Mouse (Mus musculus) layer of hippocampus, adult 6 months (tissue): Measurements from ENCODE around the gene Gm20671. TPM values are rescaled to one million over a fixed set of nuclear protein-coding genes. Genes with fewer than 3 reads are reported as not detected.

Experiments used
- long read RNA-seq, 2 experiments: library from polyadenylated mRNA; unstranded; transcript quantifications; one replicate each; pipeline ENCODE4 v2.0.0; 2019 to 2020
- polyA plus RNA-seq: library from polyadenylated mRNA; unstranded; fragments of <200 nt; fragmentation: Nextera tagmentation; gene quantifications from 2 replicates; pipeline ENCODE4 v1.2.3, GENCODE M21; 2021

Gm20671 gene
- polyA plus RNA-seq: not detected in 2 replicates
- long read RNA-seq, experiment 1, partial matches to known transcripts: 5 of 12 reads
- long read RNA-seq, experiment 1, other reads (novel, unspliced or antisense): 7 of 12 reads
- long read RNA-seq, experiment 2, partial matches to known transcripts: 4 of 17 reads
- long read RNA-seq, experiment 2, other reads (novel, unspliced or antisense): 13 of 17 reads

DNA sequence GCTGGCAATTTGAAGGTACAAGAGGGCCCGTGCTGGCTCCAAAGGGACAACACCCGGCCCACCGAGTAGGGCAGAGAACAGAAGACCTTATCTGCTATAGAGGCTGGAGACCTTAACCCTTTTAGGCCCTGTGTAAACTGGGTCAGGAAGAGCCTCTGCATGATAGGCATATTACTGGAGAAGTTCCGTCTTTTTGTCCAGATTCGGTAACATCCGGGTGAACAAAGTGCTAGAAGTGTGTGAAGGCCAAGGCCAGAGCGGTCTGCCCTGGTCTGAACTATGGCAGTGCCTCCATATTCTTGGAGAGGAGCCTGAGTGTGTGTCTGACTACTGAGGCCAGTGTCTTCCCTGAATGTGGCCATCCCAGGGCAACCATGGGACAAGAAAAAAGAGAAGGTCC lies at the start of gene Gm20671:
Gene Gm20671, minus strand, starts transcription at position 101 of the 400 bp plus-strand sequence.

GRCm38 (mm10) chr5:32863253-32864228 lies 36.6 kb upstream of the Gm20671 start, which contains the start of gene Depdc5:
Gene Depdc5, plus strand, starts transcription at chr5:32863701.

DNA sequence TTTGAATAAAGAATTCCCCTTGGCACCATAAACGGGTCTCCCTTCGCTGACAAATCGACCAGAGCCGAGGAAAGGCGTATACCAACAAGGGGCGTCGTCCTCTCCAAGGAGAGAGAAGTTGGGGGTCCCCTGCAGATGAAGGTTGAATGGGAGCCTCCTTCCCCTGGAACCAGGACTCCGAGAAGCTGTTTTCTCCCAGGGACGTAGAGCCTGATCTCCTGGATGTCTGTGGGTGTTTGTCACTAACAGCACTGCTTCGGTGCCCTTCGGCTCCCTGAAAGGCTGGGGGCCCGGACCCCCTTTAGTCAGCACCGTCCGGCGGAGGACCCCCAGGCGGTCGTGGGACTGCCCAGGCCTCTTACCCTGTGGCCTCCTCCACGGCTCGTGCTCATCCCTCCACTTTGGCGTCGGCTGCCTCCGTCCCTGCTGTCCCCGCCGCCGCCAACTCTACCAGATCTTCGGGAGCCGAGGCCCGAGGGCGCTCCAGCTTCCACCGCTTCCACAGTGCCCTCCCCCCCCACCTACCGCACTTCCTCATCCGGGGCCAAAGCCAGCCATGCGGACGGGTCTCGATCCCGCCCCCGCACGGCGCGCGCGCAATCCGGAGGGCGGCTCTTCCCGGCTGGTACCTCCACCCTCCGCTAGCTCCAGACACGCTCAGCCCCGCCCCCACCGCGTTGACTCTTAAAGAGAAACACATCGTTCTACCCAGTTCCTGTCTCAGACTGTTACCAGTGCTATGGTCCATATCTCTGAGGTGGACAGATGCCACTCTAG lies 27.0 kb upstream of the Gm20671 start, which contains the start of gene Prr14l:
Gene Prr14l, minus strand, starts transcription at position 526 of the 777 bp plus-strand sequence.

DNA sequence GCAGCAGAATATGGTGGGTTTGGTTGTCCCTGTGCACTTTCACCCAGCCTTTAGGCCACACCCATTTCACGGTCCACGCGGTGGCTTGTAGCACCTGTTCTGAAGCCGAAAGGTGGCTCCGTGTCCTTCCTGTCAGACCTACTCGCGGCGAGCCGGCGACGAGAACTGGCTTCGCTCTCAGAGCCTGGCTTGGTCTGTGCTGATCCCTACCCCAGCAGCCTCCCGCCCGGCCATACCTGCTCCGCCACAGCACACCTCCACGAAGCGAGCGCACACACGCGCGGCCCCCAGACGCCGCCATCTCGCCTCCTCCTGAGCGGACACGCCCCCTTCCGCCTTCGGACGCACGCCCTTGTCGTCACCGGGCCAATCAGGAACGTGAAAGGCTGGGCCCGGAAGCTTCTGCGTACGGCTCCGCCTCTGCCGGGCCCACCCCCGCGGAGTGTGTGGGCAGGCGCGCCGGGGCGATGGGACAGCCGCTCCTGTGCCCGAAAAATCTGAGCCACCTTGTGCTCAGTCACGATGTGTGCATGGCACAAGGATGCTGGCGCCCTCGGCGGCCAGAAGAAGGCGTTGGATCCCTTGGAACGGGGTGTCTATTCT lies 41.5 kb downstream of the Gm20671 start, which contains the start of gene Pisd:
Gene Pisd, minus strand, starts transcription at position 334 of the 603 bp plus-strand sequence.

Other genes starting within 250 kb of the Gm20671 start
- 2.9 and 4.5 TPM in 2 replicates for gene Yes1, start 215.9 kb downstream of the Gm20671 start, polyA plus RNA-seq
- 83.2 and 83.8 TPM in 2 replicates for gene Pisd, start 41.5 kb downstream of the Gm20671 start, polyA plus RNA-seq
- gene Prr14l, start 27.1 kb upstream of the Gm20671 start, polyA plus RNA-seq: 14.1 and 17.0 TPM in 2 replicates
- gene Depdc5, start 36.6 kb upstream of the Gm20671 start, polyA plus RNA-seq: 11.2 and 12.8 TPM in 2 replicates
- gene Ywhah, start 191.7 kb upstream of the Gm20671 start, polyA plus RNA-seq: 994 and 1,110 TPM in 2 replicates